Mouse (Mus musculus) retina, adult 2 months (tissue): ENCODE data around the gene Plcb1.

Experiments used
- DNase-seq: peaks from one replicate; pipeline ENCODE4 v3.0.0-alpha.2; 2012; ENCODE audit warnings: low read depth, low spot score

The Plcb1 gene

GRCm38 (mm10) chr2:135403344-135403743, 617.5 kb downstream of the Plcb1 start:
- no peak for DNase-seq

- no peak for DNase-seq
These were observed 618.2 kb downstream of the Plcb1 start for GRCm38 (mm10) chr2:135404095-135404494.

GRCm38 (mm10) chr2:135409418-135410097, 623.7 kb downstream of the Plcb1 start:
- no peak for DNase-seq

GRCm38 (mm10) chr2:135411675-135412074, 625.8 kb downstream of the Plcb1 start:
- no peak for DNase-seq

- no peak for DNase-seq
These were observed 629.3 kb downstream of the Plcb1 start for GRCm38 (mm10) chr2:135415137-135415536.

- DNase-seq: no peak
These were observed 633.4 kb downstream of the Plcb1 start for GRCm38 (mm10) chr2:135419301-135419700.

- DNase-seq: no peak
These were observed 649.2 kb downstream of the Plcb1 start for GRCm38 (mm10) chr2:135434947-135435515.

GRCm38 (mm10) chr2:135439034-135439433, 653.2 kb downstream of the Plcb1 start:
- no peak for DNase-seq

GRCm38 (mm10) chr2:135439546-135440517, 654.0 kb downstream of the Plcb1 start:
- peak; percentile 45 for DNase-seq

- DNase-seq: no peak
These were observed 667.7 kb downstream of the Plcb1 start for GRCm38 (mm10) chr2:135453581-135453980.

- no peak for DNase-seq
These were observed 668.1 kb downstream of the Plcb1 start for GRCm38 (mm10) chr2:135454015-135454414.

GRCm38 (mm10) chr2:135454455-135454854, 668.6 kb downstream of the Plcb1 start:
- DNase-seq: no peak

GRCm38 (mm10) chr2:135467895-135468294, 682.0 kb downstream of the Plcb1 start:
- no peak for DNase-seq

GRCm38 (mm10) chr2:135474107-135474506, 688.2 kb downstream of the Plcb1 start:
- no peak for DNase-seq

GRCm38 (mm10) chr2:135485248-135485647, 699.4 kb downstream of the Plcb1 start:
- DNase-seq: no peak

- no peak for DNase-seq
These were observed 702.4 kb downstream of the Plcb1 start for GRCm38 (mm10) chr2:135488277-135488676.

- DNase-seq: no peak
These were observed 703.3 kb downstream of the Plcb1 start for GRCm38 (mm10) chr2:135489127-135489526.

GRCm38 (mm10) chr2:135492777-135493176, 706.9 kb downstream of the Plcb1 start:
- no peak for DNase-seq

- DNase-seq: no peak
These were observed 710.7 kb downstream of the Plcb1 start for GRCm38 (mm10) chr2:135496553-135496952.

- no peak for DNase-seq
These were observed 711.4 kb downstream of the Plcb1 start for GRCm38 (mm10) chr2:135497251-135497650.

- DNase-seq: no peak
These were observed 715.0 kb downstream of the Plcb1 start for GRCm38 (mm10) chr2:135500872-135501271.

GRCm38 (mm10) chr2:135503328-135503997, 717.6 kb downstream of the Plcb1 start:
- no peak for DNase-seq
